Mouse (Mus musculus): ENCODE measurements around the gene Atad1.

GRCm38 (mm10) chr19:32627631-32628030 lies 112.0 kb downstream of the Atad1 start:
- TF ChIP-seq CTCF (IDR thresholded peaks at IDR 0.05; ENCODE audit: low read depth) = no peak
- no peak for TF ChIP-seq EP300 (IDR thresholded peaks at IDR 0.05; ENCODE audit: low read depth)
